Mouse (Mus musculus): Measurements from ENCODE around the gene Gm20388. TPM values are rescaled to one million over a fixed set of nuclear protein-coding genes. Genes with fewer than 3 reads are reported as not detected.

Gm20388 gene
- polyA plus RNA-seq, 1 experiment from 2014 or later, result not detected

DNA sequence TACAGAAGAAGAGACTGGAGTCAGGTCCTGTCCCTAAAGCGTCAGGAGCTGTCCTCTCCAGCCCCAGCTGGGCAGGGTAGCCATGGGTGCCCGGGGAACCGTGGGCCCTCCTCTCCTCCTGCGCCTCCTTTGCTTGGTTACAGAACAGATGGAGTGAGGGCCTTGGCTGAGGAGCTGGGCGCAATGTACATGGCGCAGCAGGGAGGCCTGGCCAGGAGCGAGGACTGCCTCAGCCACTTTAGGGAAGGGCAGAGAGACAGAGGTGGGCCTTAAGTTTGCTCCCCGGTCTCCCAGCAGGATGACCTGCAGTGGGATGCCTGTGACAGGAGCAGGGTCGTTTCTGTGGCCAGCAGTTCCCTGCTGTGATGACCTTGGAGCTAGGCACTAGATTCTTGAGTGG lies 381.0 kb downstream of the Gm20388 start:
- no peak overlapping the region for H3K27ac ChIP-seq
- H3K36me3 ChIP-seq, result no peaks in the 10 kb centered on the region
- peaks cover 88% of the 10 kb centered on the region for H3K4me1 ChIP-seq
- no peaks in the 10 kb centered on the region for H3K27me3 ChIP-seq
- H3K9ac ChIP-seq, result no peak overlapping the region
- H3K4me2 ChIP-seq (replicated peaks), result no peak overlapping the region
- H3K9me3 ChIP-seq, result no peaks in the 10 kb centered on the region
- ATAC-seq (ENCODE audit: insufficient number of reproducible peaks, insufficient read depth, low FRiP score, low TSS enrichment), result no peak
- WGBS, result 83% methylated on average over 9 of the region's 9 CpGs
- H3K4me3 ChIP-seq, result no peak overlapping the region

DNA sequence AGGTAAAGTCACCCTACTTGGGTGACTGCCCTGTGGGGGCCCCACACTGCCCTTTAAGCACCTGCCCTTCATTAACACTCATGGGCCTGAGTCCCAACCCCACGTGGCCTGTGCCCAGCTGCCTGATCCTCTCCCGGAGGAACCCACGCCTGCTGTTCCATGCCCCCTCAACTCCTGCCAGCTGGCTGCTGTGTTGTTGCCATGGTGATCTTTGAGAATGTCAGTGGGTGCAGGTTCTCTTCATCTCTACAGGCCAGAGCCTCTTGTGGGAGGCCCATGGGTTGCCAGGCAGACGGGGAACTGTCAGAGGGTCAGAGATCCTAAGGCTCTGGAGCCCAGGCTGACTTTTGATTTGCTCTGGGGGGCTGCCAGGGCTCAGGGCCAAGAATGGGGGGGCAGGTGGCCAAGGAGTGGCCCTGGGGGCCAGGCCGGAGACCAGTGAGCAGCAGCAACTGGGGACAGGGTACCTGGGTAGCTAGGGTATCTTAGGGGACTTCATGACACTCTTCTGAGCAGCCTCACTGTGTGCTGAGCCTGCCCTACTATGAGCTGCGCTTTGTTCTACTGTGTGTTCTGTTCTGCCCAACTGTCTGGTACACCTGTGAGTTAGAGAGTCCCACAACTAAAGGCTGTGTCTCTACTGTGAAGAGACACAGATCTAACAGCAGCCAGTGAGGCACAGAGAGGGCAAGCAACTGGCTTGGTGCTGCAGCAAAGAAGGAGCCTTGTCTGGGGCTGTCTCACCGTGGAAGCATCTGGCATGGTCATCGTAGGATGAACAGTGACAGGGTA lies 381.9 kb downstream of the Gm20388 start:
- Histone ChIP-seq H3K4me3 (no peak overlapping the region), H3K4me1 (peaks cover 94% of the 10 kb centered on the region), H3K4me2 (replicated peaks) (0 out of 2 replicates have a peak overlapping the region, but pooled peaks have one; percentile 5), H3K27me3 (no peaks in the 10 kb centered on the region), H3K36me3 (no peaks in the 10 kb centered on the region), H3K9ac (0 out of 2 replicates have a peak overlapping the region, but pooled peaks have one; percentile 22), H3K27ac (peak overlapping the region; percentile 79; the same call in 1 of the 2 replicates), H3K9me3 (no peaks in the 10 kb centered on the region)
- WGBS, result 60% methylated on average over 8 of the region's 8 CpGs
- no peak for ATAC-seq (ENCODE audit: insufficient number of reproducible peaks, insufficient read depth, low FRiP score, low TSS enrichment)

GRCm38 (mm10) chr8:120293421-120294357 lies 383.0 kb downstream of the Gm20388 start:
- 0 out of 2 replicates have a peak overlapping the region, but pooled peaks have one; percentile 22 for H3K9ac ChIP-seq
- H3K27me3 ChIP-seq, result no peaks in the 10 kb centered on the region
- no peak for ATAC-seq (ENCODE audit: insufficient number of reproducible peaks, insufficient read depth, low FRiP score, low TSS enrichment)
- no peak overlapping the region for H3K4me3 ChIP-seq
- H3K4me2 ChIP-seq (replicated peaks), result no peak overlapping the region
- no peaks in the 10 kb centered on the region for H3K36me3 ChIP-seq
- peaks cover 96% of the 10 kb centered on the region for H3K4me1 ChIP-seq
- H3K9me3 ChIP-seq, result no peaks in the 10 kb centered on the region
- peak overlapping the region; percentile 79 for H3K27ac ChIP-seq
- WGBS, result 30% methylated on average over 18 of the region's 18 CpGs

GRCm38 (mm10) chr8:120294982-120295870 lies 384.6 kb downstream of the Gm20388 start:
- no peaks in the 10 kb centered on the region for H3K36me3 ChIP-seq
- H3K9me3 ChIP-seq, result no peaks in the 10 kb centered on the region
- H3K9ac ChIP-seq, result peak overlapping the region; percentile 31; the same call in 1 of the 2 replicates
- 0 out of 2 replicates have a peak, but pooled peaks have one; percentile 7 for ATAC-seq (ENCODE audit: insufficient number of reproducible peaks, insufficient read depth, low FRiP score, low TSS enrichment)
- 11% methylated on average over 15 of the region's 17 CpGs for WGBS
- H3K27ac ChIP-seq, result peak overlapping the region; percentile 79
- H3K27me3 ChIP-seq, result no peaks in the 10 kb centered on the region
- no peak overlapping the region for H3K4me3 ChIP-seq
- peak overlapping the region; percentile 26 for H3K4me2 ChIP-seq (replicated peaks)
- H3K4me1 ChIP-seq, result peaks cover 92% of the 10 kb centered on the region

- 34% methylated on average over 5 of the region's 5 CpGs for WGBS
- no peak for ATAC-seq (ENCODE audit: insufficient number of reproducible peaks, insufficient read depth, low FRiP score, low TSS enrichment)
- H3K4me1 ChIP-seq, result peaks cover 86% of the 10 kb centered on the region
- no peak overlapping the region for H3K4me3 ChIP-seq
- H3K27me3 ChIP-seq, result no peaks in the 10 kb centered on the region
- no peaks in the 10 kb centered on the region for H3K9me3 ChIP-seq
- peak overlapping the region; percentile 79; the same call in 1 of the 2 replicates for H3K27ac ChIP-seq
- H3K4me2 ChIP-seq (replicated peaks), result no peak overlapping the region
- H3K9ac ChIP-seq, result no peak overlapping the region
- no peaks in the 10 kb centered on the region for H3K36me3 ChIP-seq
These were observed 386.4 kb downstream of the Gm20388 start for GRCm38 (mm10) chr8:120297000-120297399.

- Histone ChIP-seq H3K27ac (peak overlapping the region; percentile 96), H3K4me3 (no peak overlapping the region), H3K4me1 (peaks cover 84% of the 10 kb centered on the region), H3K4me2 (replicated peaks) (peak overlapping the region; percentile 11; the same call in 1 of the 2 replicates), H3K9ac (no peak overlapping the region), H3K36me3 (no peaks in the 10 kb centered on the region), H3K27me3 (no peaks in the 10 kb centered on the region), H3K9me3 (no peaks in the 10 kb centered on the region)
- ATAC-seq (ENCODE audit: insufficient number of reproducible peaks, insufficient read depth, low FRiP score, low TSS enrichment), result peak; percentile 60
- 27% methylated on average over 22 of the region's 22 CpGs for WGBS
These were observed 388.2 kb downstream of the Gm20388 start for GRCm38 (mm10) chr8:120298601-120299532.

GRCm38 (mm10) chr8:120300601-120301141 lies 390.0 kb downstream of the Gm20388 start:
- 7% methylated on average over 13 of the region's 13 CpGs for WGBS
- H3K27ac ChIP-seq, result peak overlapping the region; percentile 56; the same call in 1 of the 2 replicates
- H3K27me3 ChIP-seq, result no peaks in the 10 kb centered on the region

GRCm38 (mm10) chr8:120302941-120303675 lies 392.5 kb downstream of the Gm20388 start:
- Histone ChIP-seq H3K4me1 (peaks cover 67% of the 10 kb centered on the region), H3K36me3 (no peaks in the 10 kb centered on the region), H3K4me3 (no peak overlapping the region), H3K27me3 (0 out of 2 replicates have a peak, but pooled peaks cover 1% of the 10 kb centered on the region), H3K4me2 (replicated peaks) (no peak overlapping the region), H3K27ac (peak overlapping the region; percentile 71), H3K9ac (no peak overlapping the region), H3K9me3 (no peaks in the 10 kb centered on the region)
- ATAC-seq (ENCODE audit: insufficient number of reproducible peaks, insufficient read depth, low FRiP score, low TSS enrichment), result no peak
- 60% methylated on average over 11 of the region's 11 CpGs for WGBS

More at GRCm38 (mm10) chr8:120300601-120301141, 390.0 kb downstream of the Gm20388 start:
- no peak overlapping the region for H3K9ac ChIP-seq
- H3K4me1 ChIP-seq, result peaks cover 76% of the 10 kb centered on the region
- no peak overlapping the region for H3K4me3 ChIP-seq
- no peaks in the 10 kb centered on the region for H3K36me3 ChIP-seq
- ATAC-seq (ENCODE audit: insufficient number of reproducible peaks, insufficient read depth, low FRiP score, low TSS enrichment), result no peak
- H3K4me2 ChIP-seq (replicated peaks), result peak overlapping the region; percentile 20; the same call in 1 of the 2 replicates
- no peaks in the 10 kb centered on the region for H3K9me3 ChIP-seq

DNA sequence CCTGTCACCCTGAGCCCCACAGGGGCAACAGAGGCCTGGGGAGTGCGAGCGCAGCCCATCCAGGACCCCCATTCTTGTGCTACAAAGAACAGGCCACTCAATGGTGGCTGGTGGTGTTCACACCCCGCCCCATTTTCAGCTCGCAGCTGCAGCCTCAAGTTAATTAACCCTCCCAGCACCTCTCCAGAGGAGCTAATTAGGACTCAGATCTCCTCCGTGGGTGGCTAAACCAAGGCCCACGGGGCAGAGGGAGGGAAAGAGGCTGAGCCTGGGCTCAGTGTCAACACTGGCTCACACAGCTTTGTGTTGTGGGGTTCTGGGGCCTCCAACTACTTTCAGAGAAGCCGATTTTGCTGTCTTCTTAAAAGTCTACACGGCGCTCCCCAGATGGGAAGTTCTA lies 393.5 kb downstream of the Gm20388 start:
- H3K27me3 ChIP-seq, result 0 out of 2 replicates have a peak, but pooled peaks cover 4% of the 10 kb centered on the region
- H3K4me1 ChIP-seq, result peaks cover 67% of the 10 kb centered on the region
- H3K27ac ChIP-seq, result peak overlapping the region; percentile 71; the same call in 1 of the 2 replicates
- WGBS, result 34% methylated on average over 9 of the region's 9 CpGs
- H3K36me3 ChIP-seq, result no peaks in the 10 kb centered on the region
- no peak overlapping the region for H3K9ac ChIP-seq
- no peak overlapping the region for H3K4me3 ChIP-seq
- no peak for ATAC-seq (ENCODE audit: insufficient number of reproducible peaks, insufficient read depth, low FRiP score, low TSS enrichment)
- no peaks in the 10 kb centered on the region for H3K9me3 ChIP-seq
- no peak overlapping the region for H3K4me2 ChIP-seq (replicated peaks)
